Mouse (Mus musculus) kidney, adult 2 months (tissue): ENCODE results near the gene Wbp2.
"Not testable (repeated sequence)": the region's sequence is repeated elsewhere in the genome, so short reads cannot be mapped to it uniquely, and the experiment has no call there.

ENCODE experiments used
- CTCF ChIP-seq: fragments of 200-500 bp; conservative IDR thresholded peaks from 2 replicates; pipeline ENCODE4 v1.5.1; 2011; ENCODE audit warnings: low read depth, mild to moderate bottlenecking, control low read depth, low read length, moderate library complexity, mixed read lengths; ENCODE audit not compliant: insufficient read depth, insufficient read length
- POLR2A ChIP-seq: fragments of 200-500 bp; IDR thresholded peaks from one replicate; pipeline ENCODE4 v1.6.1; 2011; ENCODE audit warnings: low read depth, low read length, control low read depth

DNA sequence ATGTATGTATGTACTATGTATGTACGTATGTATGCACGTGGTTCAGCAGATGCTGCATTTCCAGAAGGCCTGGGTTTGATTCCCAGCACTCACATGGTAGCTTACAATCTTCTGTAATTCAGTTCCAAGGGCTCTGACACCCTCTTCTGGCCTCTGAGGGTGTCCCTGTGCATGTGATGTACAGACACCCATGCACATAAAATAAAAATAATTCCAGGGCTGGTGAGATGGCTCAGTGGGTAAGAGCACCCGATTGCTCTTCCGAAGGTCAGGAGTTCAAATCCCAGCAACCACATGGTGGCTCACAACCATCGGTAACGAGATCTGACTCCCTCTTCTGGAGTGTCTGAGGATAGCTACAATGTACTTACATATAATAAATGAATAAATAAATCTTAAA is 6.2 kb upstream of the Wbp2 start:
- TF ChIP-seq POLR2A, CTCF: not testable (repeated sequence)
